Mouse (Mus musculus) CH12.LX (cell line): ENCODE data around the gene Snx11.

Source experiments
- CTCF ChIP-seq, 2 experiments: IDR thresholded peaks in 1 of 2; conservative IDR thresholded peaks in 1 of 2; 2 replicates each; pipeline ENCODE4 v1.5.1; 2011 to 2012; ENCODE audit warnings: low read depth in 2 of 2, low read length in 2 of 2, improper control_type of control experiment in 1 of 2, inconsistent platforms in 1 of 2, mild to moderate bottlenecking in 1 of 2, moderate library complexity in 1 of 2
- POLR2A ChIP-seq: IDR thresholded peaks from 2 replicates; pipeline ENCODE4 v1.6.1; 2011; ENCODE audit warnings: low read depth, mild to moderate bottlenecking, improper control_type of control experiment, low read length

DNA sequence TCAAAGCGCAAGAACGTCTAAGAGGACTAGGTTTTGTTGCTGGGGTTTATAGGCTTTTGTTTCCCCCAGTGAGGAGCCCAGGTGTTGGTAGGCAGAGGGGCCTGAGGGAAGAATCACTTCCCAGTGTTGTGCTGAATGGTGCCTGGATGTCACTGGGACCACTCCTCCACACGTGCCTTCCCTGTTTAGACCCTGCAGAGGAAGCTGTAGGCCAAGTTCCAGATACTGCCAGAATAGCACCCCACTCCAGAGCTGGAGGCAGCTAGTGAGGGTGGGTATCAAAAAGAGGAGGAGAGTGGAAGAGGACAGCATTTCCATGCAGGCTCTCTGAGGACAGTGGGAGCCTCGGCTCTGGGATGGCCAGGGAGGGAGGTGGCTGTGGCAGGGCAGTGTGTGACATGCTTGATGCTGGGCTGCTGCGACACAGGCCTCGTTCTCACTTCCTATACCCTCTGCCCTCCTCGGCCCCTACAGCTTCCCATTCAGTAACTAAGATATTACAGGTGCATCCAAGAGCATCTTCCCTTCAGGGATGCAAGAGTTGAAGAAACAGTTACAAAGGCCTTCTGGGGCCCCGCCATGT lies 40.9 kb upstream of the Snx11 start:
- no peak for TF ChIP-seq POLR2A
- TF ChIP-seq CTCF (conservative IDR thresholded peaks at IDR 0.05 in 1 of 2, IDR thresholded peaks at IDR 0.05 in 1 of 2; ENCODE audit: low read depth in 2 of 2, low read length in 2 of 2), result no peak
